Mouse (Mus musculus) testis, adult 2 months (tissue): ENCODE data around the gene Foxp3. TPM values are rescaled to one million over a fixed set of nuclear protein-coding genes. Genes with fewer than 3 reads are reported as not detected.

Experiments
- H3K27ac ChIP-seq: fragments of 200-500 bp; 2 replicates; pipeline ENCODE4 v1.5.1; 2012; ENCODE audit warnings: low read depth, low read length; ENCODE audit not compliant: control insufficient read depth, insufficient read depth
- H3K27me3 ChIP-seq: fragments of 200-500 bp; 2 replicates; pipeline ENCODE4 v1.6.1; 2012; ENCODE audit warnings: mild to moderate bottlenecking, low read length, moderate library complexity; ENCODE audit not compliant: control insufficient read depth, insufficient read depth
- H3K36me3 ChIP-seq: fragments of 200-500 bp; 2 replicates; pipeline ENCODE4 v1.6.1; 2012; ENCODE audit warnings: mild to moderate bottlenecking, low read length; ENCODE audit not compliant: control insufficient read depth, insufficient read depth
- H3K4me1 ChIP-seq: fragments of 200-500 bp; 2 replicates; pipeline ENCODE4 v1.6.1; 2012; ENCODE audit warnings: low read length; ENCODE audit not compliant: control insufficient read depth, insufficient read depth
- H3K4me3 ChIP-seq: fragments of 200-500 bp; 2 replicates; pipeline ENCODE4 v1.5.1; 2012; ENCODE audit warnings: low read depth, mild to moderate bottlenecking, low read length, moderate library complexity, mixed read lengths; ENCODE audit not compliant: control insufficient read depth
- CTCF ChIP-seq: fragments of 200-500 bp; IDR thresholded peaks from 2 replicates; pipeline ENCODE4 v1.5.1; 2012; ENCODE audit warnings: low read depth, mild to moderate bottlenecking, inconsistent platforms, low read length, moderate library complexity; ENCODE audit not compliant: control insufficient read depth, insufficient read depth, insufficient replicate concordance
- POLR2A ChIP-seq: fragments of 200-500 bp; IDR thresholded peaks from 2 replicates; pipeline ENCODE4 v1.6.1; 2012; ENCODE audit warnings: low read depth, mild to moderate bottlenecking, inconsistent platforms, low read length, moderate library complexity; ENCODE audit not compliant: control insufficient read depth
- polyA plus RNA-seq: library from polyadenylated mRNA; depleted of rRNA; stranded (reverse); fragments of >200 nt; gene quantifications from 2 replicates; pipeline ENCODE4 v1.2.3, GENCODE M21; 2012; rRNA removed

The Foxp3 gene
- polyA plus RNA-seq, 1 experiment, result 0.23 TPM

DNA sequence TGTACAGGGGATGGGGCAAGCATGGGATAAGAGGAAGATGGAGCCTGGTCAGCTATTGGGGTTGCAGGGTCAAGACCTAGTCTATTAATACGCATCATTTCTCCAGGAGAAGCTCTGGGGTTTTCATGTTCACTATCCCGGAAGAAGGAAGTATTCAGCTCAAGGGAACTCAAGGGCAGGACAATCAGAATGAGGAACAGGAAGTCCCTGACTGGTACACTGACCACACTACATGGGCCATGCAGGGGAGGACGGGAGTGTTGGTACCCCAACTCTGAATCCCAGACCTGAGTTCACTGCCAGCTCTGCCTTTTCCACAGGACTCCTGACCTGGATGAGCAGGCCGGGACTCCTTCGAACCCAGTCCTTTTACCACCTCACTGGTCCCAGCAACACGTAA lies 59.1 kb downstream of the Foxp3 start:
- no peak overlapping the region for H3K4me3 ChIP-seq
- TF ChIP-seq CTCF (no peak), POLR2A (no peak)
- H3K4me1 ChIP-seq, result no peaks in the 10 kb centered on the region

DNA sequence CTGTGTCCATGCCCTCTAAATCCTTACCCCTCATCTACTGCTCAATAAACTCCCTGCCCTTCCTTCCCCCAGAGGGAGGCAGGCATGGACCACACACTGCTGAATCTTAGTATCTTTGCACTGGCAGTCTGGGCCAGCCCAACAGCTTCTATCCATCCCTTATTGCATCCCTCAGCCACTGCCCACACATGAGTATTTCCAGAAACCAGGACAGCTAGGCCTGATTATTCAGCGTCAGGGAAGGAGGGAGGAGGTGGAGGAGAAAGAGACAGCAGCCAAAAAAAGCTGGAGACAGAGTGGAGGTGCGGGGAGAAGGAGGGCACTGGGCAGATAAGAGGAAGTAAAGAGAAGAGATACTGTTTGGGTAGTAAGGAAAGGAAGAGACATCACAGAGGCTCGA lies 61.7 kb downstream of the Foxp3 start:
- Histone ChIP-seq H3K4me1 (peaks cover 3% of the 10 kb centered on the region), H3K27ac (no peak overlapping the region), H3K27me3 (no peaks in the 10 kb centered on the region), H3K36me3 (no peaks in the 10 kb centered on the region), H3K4me3 (no peak overlapping the region)
- TF ChIP-seq CTCF (no peak), POLR2A (no peak)

More for the DNA sequence above, 59.1 kb downstream of the Foxp3 start:
- Histone ChIP-seq H3K27me3 (no peaks in the 10 kb centered on the region), H3K27ac (no peak overlapping the region), H3K36me3 (no peaks in the 10 kb centered on the region)

DNA sequence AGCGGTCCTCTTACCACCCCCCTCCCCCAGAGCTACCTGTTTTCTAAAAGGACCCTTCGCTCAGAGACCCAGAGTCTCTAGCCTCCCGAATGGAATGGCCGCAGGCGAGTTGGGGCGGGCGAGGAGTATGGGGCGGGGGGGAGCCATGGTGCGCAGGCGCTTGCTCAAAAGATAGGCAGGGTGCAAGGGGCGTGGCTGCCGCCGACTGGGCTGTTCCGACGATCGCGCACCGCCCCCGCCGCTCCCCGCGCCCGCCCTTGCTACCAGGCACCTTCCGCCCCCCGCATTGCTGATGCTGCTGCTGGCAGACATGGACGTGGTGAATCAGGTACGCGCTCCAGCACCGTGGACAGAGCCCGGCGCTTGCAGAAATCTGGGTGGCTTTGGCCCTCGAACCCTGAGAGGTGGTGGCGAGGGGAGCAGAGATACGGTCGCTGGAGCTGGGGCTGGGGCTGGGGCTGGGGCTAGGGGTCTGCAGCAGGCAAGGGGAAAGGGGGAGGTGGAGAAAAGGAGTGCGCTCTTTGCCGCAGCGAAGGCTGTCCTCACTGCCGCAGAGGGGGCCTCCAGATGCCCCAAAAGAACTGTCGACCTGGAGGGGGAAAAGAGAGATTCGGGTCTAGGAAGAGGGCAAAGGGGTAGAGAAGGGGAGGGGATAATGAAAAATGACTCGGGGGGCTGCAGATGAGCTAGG lies 65.1 kb downstream of the Foxp3 start, which contains the start of gene Syp:
Gene Syp (plus strand): TSS at position 71 of the 691 bp plus-strand sequence.
- H3K36me3 ChIP-seq, result no peaks in the 10 kb centered on the region
- H3K27ac ChIP-seq, result no peak within 1 kb of the TSS
- TF ChIP-seq CTCF, result no peak
- TF ChIP-seq POLR2A, result no peak

DNA sequence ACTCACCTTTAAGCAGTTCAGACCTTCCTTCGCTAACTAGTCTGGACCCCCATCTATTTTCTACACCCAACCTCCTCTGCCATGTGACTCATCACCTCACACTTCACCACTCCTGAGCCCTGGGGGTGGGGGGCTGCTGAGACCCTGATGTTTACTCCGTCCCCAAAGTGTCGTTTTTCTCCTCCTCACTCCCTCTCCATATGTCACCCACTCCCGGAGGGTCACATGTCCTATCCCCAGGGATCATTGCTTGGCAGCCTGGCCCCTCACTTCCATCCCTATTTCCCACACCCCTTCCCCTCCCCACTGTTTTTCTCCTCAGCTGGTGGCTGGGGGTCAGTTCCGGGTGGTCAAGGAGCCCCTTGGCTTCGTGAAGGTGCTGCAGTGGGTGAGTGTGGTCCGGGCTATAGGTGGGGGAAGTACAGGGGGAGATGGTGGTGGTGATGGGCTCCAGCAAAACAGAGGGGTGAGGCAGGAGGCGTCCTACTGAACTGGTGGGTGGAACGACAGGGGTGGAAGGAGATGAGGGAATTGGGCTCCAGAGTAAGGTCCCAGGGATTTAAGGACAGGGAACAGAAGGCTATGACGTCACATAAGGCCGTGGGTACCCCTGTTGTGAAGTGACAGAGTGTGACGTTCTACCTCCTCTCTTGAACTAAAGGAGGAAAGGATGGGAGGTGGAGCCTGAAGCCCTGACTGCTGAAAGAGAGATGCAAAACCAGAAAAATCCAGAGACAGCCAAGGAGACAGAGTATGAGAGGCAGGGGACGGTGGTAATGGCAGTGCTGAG lies 66.3 kb downstream of the Foxp3 start:
- no peak for TF ChIP-seq CTCF
- no peak for TF ChIP-seq POLR2A
- Histone ChIP-seq H3K36me3 (no peaks in the 10 kb centered on the region), H3K27me3 (no peaks in the 10 kb centered on the region), H3K4me3 (no peak overlapping the region), H3K4me1 (peaks cover 3% of the 10 kb centered on the region), H3K27ac (no peak overlapping the region)

More for the DNA sequence above, 65.1 kb downstream of the Foxp3 start, which contains the start of gene Syp:
- peak within 1 kb of the TSS; percentile 29 for H3K4me3 ChIP-seq
- H3K4me1 ChIP-seq, result peaks cover 3% of the 10 kb centered on the region
- no peaks in the 10 kb centered on the region for H3K27me3 ChIP-seq

GRCm38 (mm10) chrX:7640785-7641184 lies 67.3 kb downstream of the Foxp3 start:
- no peak overlapping the region for H3K27ac ChIP-seq
- no peaks in the 10 kb centered on the region for H3K36me3 ChIP-seq
- no peak overlapping the region for H3K4me3 ChIP-seq
- no peak for TF ChIP-seq CTCF
- no peaks in the 10 kb centered on the region for H3K27me3 ChIP-seq
- H3K4me1 ChIP-seq, result peaks cover 3% of the 10 kb centered on the region

Other genes starting within 250 kb of the Foxp3 start
- gene Usp27x, start 197.8 kb upstream of the Foxp3 start, polyA plus RNA-seq, result 2.0 and 2.6 TPM in 2 replicates
- gene Ppp1r3f, start 639 bp downstream of the Foxp3 start, polyA plus RNA-seq, result 3.0 and 3.1 TPM in 2 replicates
- gene Ccdc22, start 31.9 kb downstream of the Foxp3 start, polyA plus RNA-seq, result 1.4 and 1.8 TPM in 2 replicates
- gene Cacna1f, start 33.4 kb downstream of the Foxp3 start, polyA plus RNA-seq, result 0.09 and 0.11 TPM in 2 replicates
- 0.28 and 0.33 TPM in 2 replicates for gene Syp, start 64.8 kb downstream of the Foxp3 start, polyA plus RNA-seq
- 1.1 and 1.5 TPM in 2 replicates for gene Prickle3, start 83.6 kb downstream of the Foxp3 start, polyA plus RNA-seq
- gene Plp2, start 97.7 kb downstream of the Foxp3 start, polyA plus RNA-seq, result 6.2 and 12.9 TPM in 2 replicates
- 0.17 and 0.21 TPM in 2 replicates for gene Magix, start 107.6 kb downstream of the Foxp3 start, polyA plus RNA-seq
- gene Gpkow, start 123.5 kb downstream of the Foxp3 start, polyA plus RNA-seq, result 3.8 and 4.0 TPM in 2 replicates
- gene Wdr45, start 140.7 kb downstream of the Foxp3 start, polyA plus RNA-seq, result 8.0 and 9.4 TPM in 2 replicates
- 0.32 and 0.40 TPM in 2 replicates for gene Gm45208, start 148.6 kb downstream of the Foxp3 start, polyA plus RNA-seq
- 1.5 and 2.8 TPM in 2 replicates for gene Praf2, start 154.8 kb downstream of the Foxp3 start, polyA plus RNA-seq
- gene Ccdc120, start 177.3 kb downstream of the Foxp3 start, polyA plus RNA-seq, result 1.8 and 3.2 TPM in 2 replicates
- gene Tfe3, start 188.9 kb downstream of the Foxp3 start, polyA plus RNA-seq, result 11.9 and 14.2 TPM in 2 replicates
- gene Gripap1, start 216.1 kb downstream of the Foxp3 start, polyA plus RNA-seq, result 11.3 and 11.9 TPM in 2 replicates
- gene Kcnd1, start 248.6 kb downstream of the Foxp3 start, polyA plus RNA-seq, result 0.79 and 1.3 TPM in 2 replicates